Mouse (Mus musculus) kidney, postnatal 0 days (tissue): Measurements from ENCODE around the gene Csmd2. TPM values are rescaled to one million over a fixed set of nuclear protein-coding genes. Genes with fewer than 3 reads are reported as not detected.
A peak's percentile ranks its signal among the peaks of the same experiment; 100 is the strongest.

Experiments
- ATAC-seq: fragments of 200-750 bp; cut with Nextera tagmentation; replicated peaks from 2 replicates; pipeline ENCODE4 v1.8.0; 2017; ENCODE audit warnings: low read depth, moderate number of reproducible peaks, moderate TSS enrichment, moderate library complexity; ENCODE audit not compliant: low FRiP score
- DNase-seq: peaks from one replicate; pipeline ENCODE4 v3.0.0-alpha.2; 2016; ENCODE audit warnings: low spot score
- H3K27ac ChIP-seq: fragments of 300-500 bp; sonication (generic); 2 replicates; pipeline ENCODE4 v1.5.1; 2014; ENCODE audit warnings: mild to moderate bottlenecking
- H3K27me3 ChIP-seq: fragments of 300-500 bp; sonication (generic); 2 replicates; pipeline ENCODE4 v1.6.1; 2014; ENCODE audit warnings: low read length, mixed read lengths; ENCODE audit not compliant: insufficient read depth
- H3K36me3 ChIP-seq: fragments of 300-500 bp; sonication (generic); 2 replicates; pipeline ENCODE4 v1.6.1; 2014; ENCODE audit warnings: low read length, mixed read lengths; ENCODE audit not compliant: insufficient read depth
- H3K4me1 ChIP-seq: fragments of 300-500 bp; sonication (generic); replicated peaks from 2 replicates; pipeline ENCODE4 v1.6.1; 2014; ENCODE audit warnings: antibody characterized with exemption, low read length, mixed read lengths; ENCODE audit not compliant: insufficient read depth
- H3K4me2 ChIP-seq: fragments of 300-500 bp; sonication (generic); 2 replicates; pipeline ENCODE4 v1.6.1; 2014; ENCODE audit warnings: mild to moderate bottlenecking, low read length, moderate library complexity, mixed read lengths
- H3K4me3 ChIP-seq: fragments of 300-500 bp; sonication (generic); replicated peaks from 2 replicates; pipeline ENCODE4 v1.5.1; 2014; ENCODE audit warnings: low read depth, low read length
- H3K9ac ChIP-seq: fragments of 300-500 bp; sonication (generic); 2 replicates; pipeline ENCODE4 v1.6.1; 2014; ENCODE audit warnings: low read depth, low read length
- H3K9me3 ChIP-seq: fragments of 300-500 bp; sonication (generic); replicated peaks from 2 replicates; pipeline ENCODE4 v1.6.1; 2016; ENCODE audit warnings: low read length, inconsistent platforms, mixed read lengths
- CTCF ChIP-seq: IDR thresholded peaks from 2 replicates; pipeline ENCODE4 v1.5.1; 2016; ENCODE audit warnings: antibody characterized with exemption, low read depth, mild to moderate bottlenecking, moderate library complexity
- WGBS: fragments of 180-500 bp; shearing (Covaris S2); extraction: QIAGEN DNeasy Blood & Tissue Kit; methylation state at CpG from one replicate; pipeline ENCODE4 v1.1.7; 2014; 5-methylcytosine and 5-hydroxymethylcytosine counted together
- polyA plus RNA-seq: library from polyadenylated mRNA; unstranded; fragments of >200 nt; fragmentation: Nextera tagmentation; extraction: Ambion mirVana; gene quantifications from 2 replicates; pipeline ENCODE4 v1.2.1, GENCODE M21; 2015

Csmd2 gene
- polyA plus RNA-seq, 1 experiment from 2014 or later = 0.05 TPM

DNA sequence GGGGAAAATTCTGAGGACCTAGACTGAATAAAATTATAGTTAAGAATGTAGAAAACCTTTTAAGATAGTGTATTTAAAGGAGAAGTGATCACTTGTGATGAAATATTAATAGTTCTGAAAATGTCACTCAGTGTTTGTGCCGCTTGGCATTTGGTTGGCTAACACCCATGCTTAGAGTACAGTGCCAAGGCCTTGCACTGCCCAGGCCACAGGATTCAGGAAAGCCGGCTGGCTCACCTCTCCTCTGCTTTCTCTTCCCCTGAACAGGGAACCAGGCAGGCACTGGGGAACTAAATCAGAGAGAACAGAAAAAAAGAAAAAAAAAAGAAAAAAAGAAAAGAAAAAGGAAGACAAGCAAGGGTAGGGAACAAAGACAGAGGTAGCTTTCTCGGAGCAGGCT, 14.7 kb upstream of the Csmd2 start:
- no peak overlapping the region for H3K4me3 ChIP-seq
- H3K27me3 ChIP-seq = peaks cover 13% of the 10 kb centered on the region
- no peaks in the 10 kb centered on the region for H3K4me1 ChIP-seq
- no peak for DNase-seq
- H3K9ac ChIP-seq = no peak overlapping the region
- ATAC-seq = no peak
- WGBS = 80% methylated on average over 3 of the region's 3 CpGs
- no peak for TF ChIP-seq CTCF
- H3K36me3 ChIP-seq = no peaks in the 10 kb centered on the region
- H3K9me3 ChIP-seq = no peaks in the 10 kb centered on the region
- no peak overlapping the region for H3K27ac ChIP-seq
- H3K4me2 ChIP-seq = no peak overlapping the region

DNA sequence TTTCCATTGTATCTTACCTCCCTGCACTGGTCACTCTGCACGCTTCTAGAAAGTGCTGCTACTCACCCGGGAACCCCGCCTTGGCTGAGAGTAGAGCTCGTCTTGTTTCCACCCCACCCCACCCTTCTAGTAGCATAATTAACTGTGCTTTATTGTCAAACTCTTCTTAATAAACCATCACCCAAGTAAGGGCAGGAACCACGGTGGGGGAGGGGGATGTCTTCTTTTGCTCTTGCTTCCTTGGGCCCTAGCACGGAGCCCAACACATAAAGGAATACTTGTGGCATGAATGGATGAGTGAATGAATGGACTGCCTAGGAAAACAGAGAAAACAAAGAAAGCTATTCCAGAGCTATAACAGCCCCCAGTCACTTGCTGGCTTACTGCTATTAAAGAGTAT, 6.5 kb upstream of the Csmd2 start:
- no peak for DNase-seq
- no peaks in the 10 kb centered on the region for H3K36me3 ChIP-seq
- no peak overlapping the region for H3K27ac ChIP-seq
- 85% methylated on average over 6 of the region's 6 CpGs for WGBS
- no peak for TF ChIP-seq CTCF
- no peaks in the 10 kb centered on the region for H3K4me1 ChIP-seq
- peaks cover 14% of the 10 kb centered on the region for H3K27me3 ChIP-seq
- ATAC-seq = no peak
- H3K4me2 ChIP-seq = no peak overlapping the region
- H3K4me3 ChIP-seq = no peak overlapping the region
- H3K9ac ChIP-seq = no peak overlapping the region
- no peaks in the 10 kb centered on the region for H3K9me3 ChIP-seq

- Histone ChIP-seq H3K27ac (no peak overlapping the region), H3K9ac (no peak overlapping the region), H3K9me3 (no peaks in the 10 kb centered on the region), H3K4me1 (no peaks in the 10 kb centered on the region), H3K36me3 (no peaks in the 10 kb centered on the region), H3K4me2 (no peak overlapping the region), H3K27me3 (peaks cover 46% of the 10 kb centered on the region), H3K4me3 (no peak overlapping the region)
- TF ChIP-seq CTCF = no peak
- WGBS = 94% methylated on average over 2 of the region's 2 CpGs
- DNase-seq = no peak
- ATAC-seq = no peak
Measured at GRCm38 (mm10) chr4:127984426-127984825, 3.2 kb upstream of the Csmd2 start.

- no peak for TF ChIP-seq CTCF
Measured at GRCm38 (mm10) chr4:127985874-127986273, 1.8 kb upstream of the Csmd2 start.

DNA sequence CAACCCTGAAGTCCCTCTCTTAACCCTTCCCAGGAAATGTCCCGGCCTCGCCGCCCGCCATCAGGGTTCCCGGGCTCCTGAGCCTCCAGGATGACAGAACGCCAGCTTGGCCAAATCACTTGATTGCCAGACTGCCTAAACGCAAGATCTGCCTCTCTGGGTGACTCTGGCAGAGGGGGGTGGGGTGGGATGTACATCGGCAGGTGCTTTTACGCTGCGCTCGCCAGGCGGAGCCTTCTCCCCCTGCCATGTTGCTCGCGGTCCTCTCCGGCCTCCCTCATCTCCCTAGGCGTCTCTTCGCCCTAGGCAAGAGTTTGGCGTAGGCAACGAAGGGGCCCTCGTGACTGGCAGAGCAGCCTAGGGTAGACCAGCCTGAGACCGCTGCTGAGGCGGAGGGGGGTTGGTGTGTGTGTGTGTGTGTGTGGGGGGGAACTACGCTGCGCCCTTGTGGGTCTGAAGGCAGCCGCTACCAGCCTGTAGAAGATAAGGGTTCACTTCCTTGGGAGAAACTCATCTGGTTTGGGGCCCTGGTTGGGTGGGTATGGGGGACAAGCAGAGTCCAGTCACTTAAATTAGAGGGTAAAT, 1.1 kb upstream of the Csmd2 start:
- no peaks in the 10 kb centered on the region for H3K9me3 ChIP-seq
- H3K36me3 ChIP-seq = no peaks in the 10 kb centered on the region
- no peak overlapping the region for H3K4me2 ChIP-seq
- WGBS = 3% methylated on average over 25 of the region's 25 CpGs
- no peak overlapping the region for H3K4me3 ChIP-seq
- H3K9ac ChIP-seq = no peak overlapping the region
- no peak for TF ChIP-seq CTCF
- ATAC-seq (no peak), DNase-seq (no peak)
- no peak overlapping the region for H3K27ac ChIP-seq
- H3K4me1 ChIP-seq = no peaks in the 10 kb centered on the region
- H3K27me3 ChIP-seq = peaks cover 59% of the 10 kb centered on the region

More at GRCm38 (mm10) chr4:127985874-127986273, 1.8 kb upstream of the Csmd2 start:
- H3K9ac ChIP-seq = no peak overlapping the region
- no peaks in the 10 kb centered on the region for H3K4me1 ChIP-seq
- no peak overlapping the region for H3K4me2 ChIP-seq
- no peaks in the 10 kb centered on the region for H3K36me3 ChIP-seq
- ATAC-seq (no peak), DNase-seq (no peak)
- no peak overlapping the region for H3K4me3 ChIP-seq
- no peaks in the 10 kb centered on the region for H3K9me3 ChIP-seq
- H3K27me3 ChIP-seq = peaks cover 58% of the 10 kb centered on the region
- no peak overlapping the region for H3K27ac ChIP-seq
- 8% methylated on average over 10 of the region's 10 CpGs for WGBS

GRCm38 (mm10) chr4:127987270-127987669, 387 bp upstream of the Csmd2 start:
- no peak overlapping the region for H3K27ac ChIP-seq
- 6% methylated on average over 10 of the region's 10 CpGs for WGBS

More at GRCm38 (mm10) chr4:127987270-127987669, 387 bp upstream of the Csmd2 start:
- H3K36me3 ChIP-seq = no peaks in the 10 kb centered on the region
- H3K27me3 ChIP-seq = peaks cover 59% of the 10 kb centered on the region
- H3K4me2 ChIP-seq = peak overlapping the region; percentile 56
- no peak overlapping the region for H3K9ac ChIP-seq
- H3K4me3 ChIP-seq = 0 out of 2 replicates have a peak overlapping the region, but pooled peaks have one; percentile 29
- ATAC-seq = no peak
- no peaks in the 10 kb centered on the region for H3K9me3 ChIP-seq
- TF ChIP-seq CTCF = no peak
- no peak for DNase-seq
- no peaks in the 10 kb centered on the region for H3K4me1 ChIP-seq
